ENCODE assay signal across 12 mouse cellular contexts in the genomic region with DNA sequence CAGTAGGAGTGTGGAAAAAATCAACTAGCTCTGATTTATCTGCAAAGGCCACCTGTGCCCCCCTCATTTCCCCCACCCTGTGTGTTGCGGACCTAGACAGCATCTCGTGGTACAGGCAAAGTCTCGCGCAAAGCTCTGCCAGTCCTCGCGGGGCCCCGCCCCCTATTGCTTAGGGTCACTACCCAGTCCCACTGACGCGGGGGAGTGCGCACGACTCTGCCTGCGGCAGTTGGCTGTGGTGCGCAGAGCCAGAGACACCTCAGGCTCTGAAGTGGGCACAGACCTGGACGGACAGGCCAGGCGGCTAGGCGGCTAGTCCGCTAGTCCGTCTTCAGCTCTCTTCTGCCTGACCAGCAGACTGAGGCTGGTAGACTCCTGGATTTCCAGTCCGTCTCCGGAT. TPM values are rescaled to one million over a fixed set of nuclear protein-coding genes. Genes with fewer than 3 reads are reported as not detected.
DNase-seq lines count a peak whose midpoint lies in the region; ATAC-seq and TF ChIP-seq lines count a peak whose summit lies in the region.
"Had no signal": no experiment of that assay in that cellular context is flagged by ENCODE, and none has a peak within 500 bp of the region (broad histone marks: within the 10 kb centered on the region; RNA-seq: fewer than 3 reads in every experiment).

Gene Pgr15l (plus strand): TSS at position 228 of the 400 bp plus-strand sequence.

- H3K9me3 ChIP-seq in heart, embryonic 10.5 days, result no peaks in the 10 kb centered on the region
- no peaks in the 10 kb centered on the region for H3K9me3 ChIP-seq in hindbrain, embryonic 11.5 days (ENCODE audit: control insufficient read depth, low read length)
- no peaks in the 10 kb centered on the region for H3K9me3 ChIP-seq in midbrain, postnatal 0 days (ENCODE audit: low read length)

- no peaks in the 10 kb centered on the region for H3K4me1 ChIP-seq in heart, embryonic 10.5 days
- H3K4me1 ChIP-seq in hindbrain, embryonic 11.5 days (replicated peaks; ENCODE audit: control insufficient read depth, insufficient read depth, low read length), result no peaks in the 10 kb centered on the region
- H3K4me1 ChIP-seq in midbrain, postnatal 0 days (ENCODE audit: insufficient read depth, low read length), result no peaks in the 10 kb centered on the region

- peak; percentile 53 for ATAC-seq in hindbrain, embryonic 11.5 days (ENCODE audit: low FRiP score)
- peak; percentile 60 for ATAC-seq in midbrain, postnatal 0 days (ENCODE audit: low FRiP score)
- no peak for ATAC-seq in CD4-positive, CD25-positive, alpha-beta regulatory T cell, adult 4 months
- no peak for ATAC-seq in megakaryocyte-erythroid progenitor cell, adult 5-6 weeks (replicated peaks; ENCODE audit: low FRiP score, low TSS enrichment, poor library complexity, severe bottlenecking)

- no peak within 1 kb of the TSS for H3K27ac ChIP-seq in heart, embryonic 10.5 days
- no peak within 1 kb of the TSS for H3K27ac ChIP-seq in hindbrain, embryonic 11.5 days (ENCODE audit: low read depth, low read length)
- no peak within 1 kb of the TSS for H3K27ac ChIP-seq in midbrain, postnatal 0 days (ENCODE audit: low read depth, low read length)

- H3K4me2 ChIP-seq in hindbrain, embryonic 11.5 days (replicated peaks; ENCODE audit: low read depth, low read length), result 0 out of 2 replicates have a peak within 1 kb of the TSS, but pooled peaks have one; percentile 14
- H3K4me2 ChIP-seq in midbrain, postnatal 0 days (ENCODE audit: low read depth, low read length, poor library complexity, severe bottlenecking), result peak within 1 kb of the TSS; percentile 53

- peak within 1 kb of the TSS; percentile 39 for H3K4me3 ChIP-seq in heart, embryonic 10.5 days
- no peak within 1 kb of the TSS for H3K4me3 ChIP-seq in hindbrain, embryonic 11.5 days (ENCODE audit: low read depth, low read length)
- H3K4me3 ChIP-seq in midbrain, postnatal 0 days (ENCODE audit: low read depth, low read length), result peak within 1 kb of the TSS; percentile 29

- H3K27me3 ChIP-seq in heart, embryonic 10.5 days (ENCODE audit: insufficient read depth, poor library complexity, severe bottlenecking), result peaks cover 8% of the 10 kb centered on the region
- peaks cover 2% of the 10 kb centered on the region; the same call in 1 of the 2 replicates for H3K27me3 ChIP-seq in hindbrain, embryonic 11.5 days (ENCODE audit: control insufficient read depth, insufficient read depth, low read length)
- no peaks in the 10 kb centered on the region for H3K27me3 ChIP-seq in midbrain, postnatal 0 days (ENCODE audit: insufficient read depth, low read length)

- 20% methylated on average over 20 of the region's 20 CpGs for WGBS in heart, embryonic 10.5 days
- WGBS in hindbrain, embryonic 11.5 days, result 27% methylated on average over 20 of the region's 20 CpGs
- 22% methylated on average over 17 of the region's 20 CpGs for WGBS in midbrain, postnatal 0 days

- intact Hi-C loops in heart, postnatal 14 days (cut with DNase I), result no loop called here

- no peak within 1 kb of the TSS for H3K9ac ChIP-seq in hindbrain, embryonic 11.5 days (ENCODE audit: low read depth, low read length)
- H3K9ac ChIP-seq in midbrain, postnatal 0 days (replicated peaks; ENCODE audit: low read length, poor library complexity, severe bottlenecking), result no peak within 1 kb of the TSS

- H3K36me3 ChIP-seq in heart, embryonic 10.5 days, result no peaks in the 10 kb centered on the region
- H3K36me3 ChIP-seq in hindbrain, embryonic 11.5 days (ENCODE audit: control insufficient read depth, insufficient read depth, low read length), result no peaks in the 10 kb centered on the region
- H3K36me3 ChIP-seq in midbrain, postnatal 0 days (ENCODE audit: insufficient read depth, low read length), result no peaks in the 10 kb centered on the region

- TF ChIP-seq CTCF in midbrain, postnatal 0 days (IDR thresholded peaks at IDR 0.05), result no peak

- no peak for DNase-seq in heart, embryonic 10.5 days (ENCODE audit: low spot score)
- DNase-seq in heart, postnatal 14 days, result no peak
- peak; percentile 1 to 5 for DNase-seq in adrenal gland, postnatal 36 days
- DNase-seq in hindbrain, embryonic 11.5 days (ENCODE audit: low spot score), result peak; percentile 10
- DNase-seq in midbrain, postnatal 0 days (ENCODE audit: low spot score), result peak; percentile 1
- DNase-seq in urinary bladder, postnatal 25 days (ENCODE audit: low spot score), result no peak
- DNase-seq: cerebellum, adult 18-20 months; heart, postnatal 4 days; right cerebral cortex, postnatal 25 days had no signal

RNA-seq across cellular contexts. Expression of gene Pgr15l, which starts in this region (rescaled TPM):
- polyA plus RNA-seq in heart, embryonic 10.5 days (2016; fragmentation: Nextera tagmentation; extraction: Ambion mirVana), result not detected in 2 replicates
- total RNA-seq in heart, postnatal 14 days (2021), result not detected
- total RNA-seq in adrenal gland, postnatal 36 days (2021), result not detected
- not detected in 2 replicates for polyA plus RNA-seq in hindbrain, embryonic 11.5 days (2014; fragmentation: Nextera tagmentation; extraction: Ambion mirVana)
- total RNA-seq in midbrain, postnatal 0 days (2014; rRNA removed), result 1.3 and 1.8 TPM in 2 replicates
- polyA plus RNA-seq in midbrain, postnatal 0 days (2015; fragmentation: Nextera tagmentation; extraction: Ambion mirVana), result 0.93 and 1.1 TPM in 2 replicates
- not detected for polyA plus RNA-seq in CD4-positive, CD25-positive, alpha-beta regulatory T cell, adult 4 months (2017; shearing (Covaris generic))
- total RNA-seq in megakaryocyte-erythroid progenitor cell, adult 5-6 weeks (2014; fragmentation: Nextera tagmentation), result not detected in 2 replicates
- total RNA-seq in megakaryocyte-erythroid progenitor cell, adult 5-6 weeks (2017), result not detected in 2 replicates
- total RNA-seq: heart, postnatal 4 days had no signal
- polyA plus RNA-seq: liver, embryonic 16.5 days had no signal

Comparison
In these comparisons a context has a peak if more than half of its experiments do, and no peak if none do; other contexts are left out.
1. Peak in DNase-seq in adrenal gland, postnatal 36 days; RNA of the gene not detected or under 1 TPM.
2. Peak in DNase-seq, ATAC-seq and H3K4me2 ChIP-seq in hindbrain, embryonic 11.5 days; RNA of the gene not detected or under 1 TPM.